Mouse (Mus musculus): Measurements from ENCODE around the gene Ms4a4a. TPM values are rescaled to one million over a fixed set of nuclear protein-coding genes. Genes with fewer than 3 reads are reported as not detected.

Gene Ms4a4a
- polyA plus RNA-seq, 1 experiment = not detected

DNA sequence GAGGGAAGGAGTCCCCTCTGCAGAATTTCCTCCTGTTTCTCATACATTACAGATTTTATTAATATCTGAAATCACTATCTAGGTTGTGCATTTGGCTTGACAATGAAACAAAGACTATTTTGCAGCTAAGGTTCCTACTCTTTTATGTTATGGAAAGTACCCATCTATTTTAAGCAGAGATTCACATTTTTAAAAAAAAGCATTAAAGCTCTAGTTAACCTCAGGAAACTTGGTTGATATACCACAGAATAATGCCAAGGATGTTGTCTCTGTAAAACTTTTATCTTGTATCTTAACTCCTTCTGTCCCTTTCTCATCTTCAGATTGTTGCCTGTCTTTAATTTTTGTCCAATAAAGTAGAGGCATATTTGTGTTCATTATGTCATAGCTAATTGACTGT lies 20.4 kb downstream of the Ms4a4a start:
- Histone ChIP-seq H3ac (ENCODE audit: control insufficient read depth, insufficient read length) (no peak overlapping the region), H3K4me2 (ENCODE audit: low read depth) (no peak overlapping the region), H3K36me3 (ENCODE audit: control insufficient read depth, insufficient read depth) (no peaks in the 10 kb centered on the region), H3K79me2 (ENCODE audit: control insufficient read depth, insufficient read depth) (no peaks in the 10 kb centered on the region), H3K27me3 (ENCODE audit: control insufficient read depth, insufficient read depth, insufficient read length) (no peaks in the 10 kb centered on the region), H3K4me3 (no peak overlapping the region)
- TF ChIP-seq REST (IDR thresholded peaks at IDR 0.05; ENCODE audit: insufficient read depth, insufficient read length) = no peak
- TF ChIP-seq POLR2A (IDR thresholded peaks at IDR 0.05; ENCODE audit: insufficient read length, low read depth) = no peak
- no peak for TF ChIP-seq CEBPB (IDR thresholded peaks at IDR 0.05; ENCODE audit: insufficient read depth, poor library complexity, severe bottlenecking)
- TF ChIP-seq USF1 (IDR thresholded peaks at IDR 0.05; ENCODE audit: low read depth) = no peak
- no peak for TF ChIP-seq MYOD1 (IDR thresholded peaks at IDR 0.05; ENCODE audit: control insufficient read depth in 1 of 3, insufficient read length in 2 of 3, low read depth in 2 of 3)
- TF ChIP-seq POLR2AphosphoS2 (IDR thresholded peaks at IDR 0.05; ENCODE audit: insufficient read length, low read depth) = no peak
- TF ChIP-seq MAX (IDR thresholded peaks at IDR 0.05; ENCODE audit: low read depth) = no peak
- TF ChIP-seq MYOG (IDR thresholded peaks at IDR 0.05; ENCODE audit: control insufficient read depth in 1 of 3, insufficient read depth in 1 of 3, insufficient read length in 2 of 3, low read depth in 2 of 3) = no peak
- TF ChIP-seq SRF (IDR thresholded peaks at IDR 0.05; ENCODE audit: control insufficient read depth, insufficient read length, low read depth) = no peak
- no peak for TF ChIP-seq TCF12 (IDR thresholded peaks at IDR 0.05; ENCODE audit: insufficient read depth, poor library complexity, severe bottlenecking)
- TF ChIP-seq TCF3 (IDR thresholded peaks at IDR 0.05; ENCODE audit: insufficient read length, low read depth) = no peak
- no peak for TF ChIP-seq E2F4 (IDR thresholded peaks at IDR 0.05; ENCODE audit: insufficient read depth)

DNA sequence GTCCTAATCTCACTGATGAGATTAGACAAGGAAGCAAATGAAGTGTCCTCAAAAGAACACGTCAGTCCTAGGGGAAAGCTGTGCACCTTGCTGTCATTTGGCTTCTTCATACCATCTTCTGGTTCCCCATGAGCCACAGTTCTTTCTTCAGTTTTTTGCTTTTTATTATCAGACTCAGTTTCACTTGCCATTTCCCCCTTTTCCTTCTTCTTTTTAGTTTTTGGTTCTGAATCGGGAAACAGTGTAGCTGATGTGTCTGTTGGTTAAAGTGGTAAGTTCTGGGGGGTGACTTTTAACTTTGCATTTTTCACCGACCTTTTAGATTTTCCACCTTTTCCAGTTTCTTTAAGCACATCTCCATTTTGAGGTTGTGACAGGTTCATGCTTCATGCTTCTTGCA lies 29.2 kb downstream of the Ms4a4a start, which contains the start of gene Ms4a4c:
Ms4a4c (plus strand) TSS at position 244 of the 400 bp plus-strand sequence.
- no peak within 1 kb of the TSS for H3K4me2 ChIP-seq (ENCODE audit: low read depth)
- no peaks in the 10 kb centered on the region for H3K79me2 ChIP-seq (ENCODE audit: control insufficient read depth, insufficient read depth)
- TF ChIP-seq POLR2AphosphoS2 (IDR thresholded peaks at IDR 0.05; ENCODE audit: insufficient read length, low read depth) (no peak), CEBPB (IDR thresholded peaks at IDR 0.05; ENCODE audit: insufficient read depth, poor library complexity, severe bottlenecking) (no peak), TCF12 (IDR thresholded peaks at IDR 0.05; ENCODE audit: insufficient read depth, poor library complexity, severe bottlenecking) (no peak), TCF3 (IDR thresholded peaks at IDR 0.05; ENCODE audit: insufficient read length, low read depth) (no peak), USF1 (IDR thresholded peaks at IDR 0.05; ENCODE audit: low read depth) (no peak), E2F4 (IDR thresholded peaks at IDR 0.05; ENCODE audit: insufficient read depth) (no peak), SRF (IDR thresholded peaks at IDR 0.05; ENCODE audit: control insufficient read depth, insufficient read length, low read depth) (no peak), MYOD1 (IDR thresholded peaks at IDR 0.05; ENCODE audit: control insufficient read depth in 1 of 3, insufficient read length in 2 of 3, low read depth in 2 of 3) (no peak), MYOG (IDR thresholded peaks at IDR 0.05; ENCODE audit: control insufficient read depth in 1 of 3, insufficient read depth in 1 of 3, insufficient read length in 2 of 3, low read depth in 2 of 3) (no peak), REST (IDR thresholded peaks at IDR 0.05; ENCODE audit: insufficient read depth, insufficient read length) (no peak)
- no peaks in the 10 kb centered on the region for H3K36me3 ChIP-seq (ENCODE audit: control insufficient read depth, insufficient read depth)
- H3ac ChIP-seq (ENCODE audit: control insufficient read depth, insufficient read length) = no peak within 1 kb of the TSS
- H3K27me3 ChIP-seq (ENCODE audit: control insufficient read depth, insufficient read depth, insufficient read length) = no peaks in the 10 kb centered on the region
- H3K4me3 ChIP-seq = no peak within 1 kb of the TSS

GRCm38 (mm10) chr19:11407428-11407827 lies 32.1 kb downstream of the Ms4a4a start:
- Histone ChIP-seq H3ac (ENCODE audit: control insufficient read depth, insufficient read length) (no peak overlapping the region), H3K4me3 (no peak overlapping the region), H3K27me3 (ENCODE audit: control insufficient read depth, insufficient read depth, insufficient read length) (no peaks in the 10 kb centered on the region), H3K36me3 (ENCODE audit: control insufficient read depth, insufficient read depth) (no peaks in the 10 kb centered on the region), H3K79me2 (ENCODE audit: control insufficient read depth, insufficient read depth) (no peaks in the 10 kb centered on the region), H3K4me2 (ENCODE audit: low read depth) (no peak overlapping the region)
- TF ChIP-seq SRF (IDR thresholded peaks at IDR 0.05; ENCODE audit: control insufficient read depth, insufficient read length, low read depth) = no peak
- TF ChIP-seq MYOD1 (IDR thresholded peaks at IDR 0.05; ENCODE audit: control insufficient read depth in 1 of 3, insufficient read length in 2 of 3, low read depth in 2 of 3) = no peak
- no peak for TF ChIP-seq E2F4 (IDR thresholded peaks at IDR 0.05; ENCODE audit: insufficient read depth)
- TF ChIP-seq TCF3 (IDR thresholded peaks at IDR 0.05; ENCODE audit: insufficient read length, low read depth) = no peak
- no peak for TF ChIP-seq TCF12 (IDR thresholded peaks at IDR 0.05; ENCODE audit: insufficient read depth, poor library complexity, severe bottlenecking)
- TF ChIP-seq MYOG (IDR thresholded peaks at IDR 0.05; ENCODE audit: control insufficient read depth in 1 of 3, insufficient read depth in 1 of 3, insufficient read length in 2 of 3, low read depth in 2 of 3) = no peak
- TF ChIP-seq POLR2A (IDR thresholded peaks at IDR 0.05; ENCODE audit: insufficient read length, low read depth) = no peak
- TF ChIP-seq CEBPB (IDR thresholded peaks at IDR 0.05; ENCODE audit: insufficient read depth, poor library complexity, severe bottlenecking) = no peak
- no peak for TF ChIP-seq USF1 (IDR thresholded peaks at IDR 0.05; ENCODE audit: low read depth)
- no peak for TF ChIP-seq POLR2AphosphoS2 (IDR thresholded peaks at IDR 0.05; ENCODE audit: insufficient read length, low read depth)
- TF ChIP-seq MAX (IDR thresholded peaks at IDR 0.05; ENCODE audit: low read depth) = no peak
- TF ChIP-seq REST (IDR thresholded peaks at IDR 0.05; ENCODE audit: insufficient read depth, insufficient read length) = no peak

- Histone ChIP-seq H3K4me3 (no peak overlapping the region), H3K4me2 (ENCODE audit: low read depth) (no peak overlapping the region), H3K36me3 (ENCODE audit: control insufficient read depth, insufficient read depth) (no peaks in the 10 kb centered on the region), H3K27me3 (ENCODE audit: control insufficient read depth, insufficient read depth, insufficient read length) (no peaks in the 10 kb centered on the region), H3K79me2 (ENCODE audit: control insufficient read depth, insufficient read depth) (no peaks in the 10 kb centered on the region), H3ac (ENCODE audit: control insufficient read depth, insufficient read length) (no peak overlapping the region)
- TF ChIP-seq E2F4 (IDR thresholded peaks at IDR 0.05; ENCODE audit: insufficient read depth) = no peak
- no peak for TF ChIP-seq MAX (IDR thresholded peaks at IDR 0.05; ENCODE audit: low read depth)
- TF ChIP-seq MYOD1 (IDR thresholded peaks at IDR 0.05; ENCODE audit: control insufficient read depth in 1 of 3, insufficient read length in 2 of 3, low read depth in 2 of 3) = no peak
- no peak for TF ChIP-seq TCF3 (IDR thresholded peaks at IDR 0.05; ENCODE audit: insufficient read length, low read depth)
- TF ChIP-seq SRF (IDR thresholded peaks at IDR 0.05; ENCODE audit: control insufficient read depth, insufficient read length, low read depth) = no peak
- no peak for TF ChIP-seq POLR2AphosphoS2 (IDR thresholded peaks at IDR 0.05; ENCODE audit: insufficient read length, low read depth)
- no peak for TF ChIP-seq USF1 (IDR thresholded peaks at IDR 0.05; ENCODE audit: low read depth)
- no peak for TF ChIP-seq CEBPB (IDR thresholded peaks at IDR 0.05; ENCODE audit: insufficient read depth, poor library complexity, severe bottlenecking)
- no peak for TF ChIP-seq REST (IDR thresholded peaks at IDR 0.05; ENCODE audit: insufficient read depth, insufficient read length)
- no peak for TF ChIP-seq TCF12 (IDR thresholded peaks at IDR 0.05; ENCODE audit: insufficient read depth, poor library complexity, severe bottlenecking)
- TF ChIP-seq POLR2A (IDR thresholded peaks at IDR 0.05; ENCODE audit: insufficient read length, low read depth) = no peak
- no peak for TF ChIP-seq MYOG (IDR thresholded peaks at IDR 0.05; ENCODE audit: control insufficient read depth in 1 of 3, insufficient read depth in 1 of 3, insufficient read length in 2 of 3, low read depth in 2 of 3)
Observed at GRCm38 (mm10) chr19:11408591-11408990, 33.3 kb downstream of the Ms4a4a start.
